Mouse (Mus musculus) stomach, embryonic 14.5 days (tissue): ENCODE results near the gene Ang. TPM values are rescaled to one million over a fixed set of nuclear protein-coding genes. Genes with fewer than 3 reads are reported as not detected.

ENCODE experiments used
- ATAC-seq: fragments of 200-750 bp; cut with Nextera tagmentation; 2 replicates; pipeline ENCODE4 v1.8.0; 2017; ENCODE audit warnings: low read depth, moderate TSS enrichment; ENCODE audit not compliant: insufficient number of reproducible peaks, insufficient read depth, low FRiP score
- H3K27ac ChIP-seq: fragments of 300-500 bp; sonication (generic); 2 replicates; pipeline ENCODE4 v1.5.1; 2014; ENCODE audit warnings: mild to moderate bottlenecking, low read length, moderate library complexity, mixed read lengths
- H3K27me3 ChIP-seq: fragments of 300-500 bp; sonication (generic); 2 replicates; pipeline ENCODE4 v1.6.1; 2014; ENCODE audit warnings: low read length, control low read depth, mixed read lengths; ENCODE audit not compliant: control insufficient read depth, insufficient read depth
- H3K36me3 ChIP-seq: fragments of 300-500 bp; sonication (generic); 2 replicates; pipeline ENCODE4 v1.6.1; 2014; ENCODE audit warnings: mild to moderate bottlenecking, control low read depth, low read length, moderate library complexity, mixed read lengths; ENCODE audit not compliant: control insufficient read depth, insufficient read depth
- H3K4me1 ChIP-seq: fragments of 300-500 bp; sonication (generic); 2 replicates; pipeline ENCODE4 v1.6.1; 2014; ENCODE audit warnings: low read length, control low read depth, mixed read lengths; ENCODE audit not compliant: control insufficient read depth, insufficient read depth
- H3K4me2 ChIP-seq: fragments of 300-500 bp; sonication (generic); replicated peaks from 2 replicates; pipeline ENCODE4 v1.6.1; 2014; ENCODE audit warnings: low read depth, low read length, control low read depth
- H3K4me3 ChIP-seq: fragments of 300-500 bp; sonication (generic); 2 replicates; pipeline ENCODE4 v1.5.1; 2014; ENCODE audit warnings: low read depth, low read length, control low read depth
- H3K9ac ChIP-seq: fragments of 300-500 bp; sonication (generic); replicated peaks from 2 replicates; pipeline ENCODE4 v1.6.1; 2014; ENCODE audit warnings: low read depth, mild to moderate bottlenecking, control low read depth, low read length, moderate library complexity, mixed read lengths
- H3K9me3 ChIP-seq: fragments of 300-500 bp; sonication (generic); 2 replicates; pipeline ENCODE4 v1.6.1; 2016; ENCODE audit warnings: low read depth, low read length, control low read depth; ENCODE audit not compliant: control insufficient read depth
- WGBS: fragments of 180-500 bp; shearing (Covaris S2); extraction: QIAGEN DNeasy Blood & Tissue Kit; methylation state at CpG from one replicate; pipeline ENCODE4 v1.1.7; 2014; 5-methylcytosine and 5-hydroxymethylcytosine counted together
- polyA plus RNA-seq: library from polyadenylated mRNA; unstranded; fragments of >200 nt; fragmentation: Nextera tagmentation; extraction: Ambion mirVana; gene quantifications from 2 replicates; pipeline ENCODE4 v1.2.1, GENCODE M21; 2014

Ang gene
- polyA plus RNA-seq, 1 experiment from 2014 or later: 11.6 TPM

DNA sequence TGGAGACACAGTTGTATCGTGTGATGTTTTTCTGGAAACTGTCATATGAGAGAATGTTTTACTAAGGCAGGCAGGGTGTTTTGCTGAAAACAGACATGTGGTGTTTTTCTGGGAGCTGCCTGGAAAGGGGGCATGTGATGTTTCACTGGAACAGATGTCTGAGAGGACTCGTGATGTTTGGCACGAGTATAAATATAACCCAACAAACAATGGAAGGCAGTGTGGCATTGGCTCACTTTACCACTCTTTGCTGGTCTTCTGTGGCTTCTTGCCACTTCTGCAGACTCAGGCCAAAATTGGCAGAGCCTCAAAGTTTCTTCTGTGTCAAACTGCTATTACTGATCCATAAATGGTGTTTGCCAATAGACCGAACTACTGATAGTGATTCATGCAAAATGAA, 52.3 kb downstream of the Ang start:
- Histone ChIP-seq H3K4me1 (no peaks in the 10 kb centered on the region), H3K27ac (no peak overlapping the region), H3K9ac (no peak overlapping the region), H3K9me3 (no peaks in the 10 kb centered on the region), H3K4me2 (no peak overlapping the region), H3K4me3 (no peak overlapping the region), H3K27me3 (no peaks in the 10 kb centered on the region), H3K36me3 (no peaks in the 10 kb centered on the region)
- ATAC-seq: no peak
- 63% methylated on average over 4 of the region's 4 CpGs for WGBS

DNA sequence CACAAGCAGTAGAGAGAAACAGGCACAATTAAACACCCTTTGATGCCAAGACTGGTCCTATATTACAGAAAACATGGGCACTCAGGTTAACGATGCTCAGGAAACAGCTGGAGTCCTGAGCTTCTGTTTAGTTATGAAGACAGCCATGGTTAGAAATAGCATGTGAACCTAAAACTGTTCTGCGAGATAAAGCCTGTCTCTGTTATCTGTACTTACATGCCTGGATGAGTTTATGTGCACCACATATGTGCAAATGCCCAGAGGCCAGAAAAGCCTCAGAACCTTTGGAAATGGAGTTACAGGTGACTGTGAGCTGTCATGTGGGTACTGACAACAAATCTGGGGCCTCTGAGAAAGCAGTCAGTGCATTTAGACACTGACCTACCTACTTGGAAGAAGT, 53.0 kb downstream of the Ang start:
- Histone ChIP-seq H3K4me1 (no peaks in the 10 kb centered on the region), H3K9ac (no peak overlapping the region), H3K4me2 (no peak overlapping the region), H3K36me3 (no peaks in the 10 kb centered on the region), H3K9me3 (no peaks in the 10 kb centered on the region), H3K27ac (no peak overlapping the region), H3K27me3 (no peaks in the 10 kb centered on the region), H3K4me3 (no peak overlapping the region)
- no peak for ATAC-seq
- 88% methylated on average over 2 of the region's 2 CpGs for WGBS

DNA sequence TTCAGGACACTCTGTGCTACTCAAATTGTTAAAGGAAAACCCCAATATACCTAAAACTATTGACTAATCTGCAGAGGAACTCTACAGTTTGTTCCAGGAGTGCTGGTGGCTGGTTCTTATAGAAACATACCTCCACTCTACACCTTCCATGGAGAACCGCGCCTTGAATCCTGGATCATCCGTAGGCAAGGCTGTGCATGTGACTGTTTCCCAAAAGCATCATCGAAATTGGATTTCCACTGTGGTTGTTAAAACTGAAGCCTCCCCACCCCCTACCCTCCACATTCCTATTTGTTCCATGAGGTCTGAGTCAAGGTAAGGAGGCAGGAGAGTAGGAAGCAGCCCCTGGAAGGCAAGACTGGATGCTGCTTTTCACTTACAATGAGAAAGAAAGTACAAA, 53.5 kb downstream of the Ang start:
- no peaks in the 10 kb centered on the region for H3K27me3 ChIP-seq
- H3K4me2 ChIP-seq: no peak overlapping the region
- H3K36me3 ChIP-seq: no peaks in the 10 kb centered on the region
- H3K4me3 ChIP-seq: no peak overlapping the region
- H3K4me1 ChIP-seq: no peaks in the 10 kb centered on the region
- WGBS: 92% methylated on average over 4 of the region's 4 CpGs
- no peak overlapping the region for H3K9ac ChIP-seq
- H3K9me3 ChIP-seq: no peaks in the 10 kb centered on the region
- no peak for ATAC-seq
- H3K27ac ChIP-seq: no peak overlapping the region

DNA sequence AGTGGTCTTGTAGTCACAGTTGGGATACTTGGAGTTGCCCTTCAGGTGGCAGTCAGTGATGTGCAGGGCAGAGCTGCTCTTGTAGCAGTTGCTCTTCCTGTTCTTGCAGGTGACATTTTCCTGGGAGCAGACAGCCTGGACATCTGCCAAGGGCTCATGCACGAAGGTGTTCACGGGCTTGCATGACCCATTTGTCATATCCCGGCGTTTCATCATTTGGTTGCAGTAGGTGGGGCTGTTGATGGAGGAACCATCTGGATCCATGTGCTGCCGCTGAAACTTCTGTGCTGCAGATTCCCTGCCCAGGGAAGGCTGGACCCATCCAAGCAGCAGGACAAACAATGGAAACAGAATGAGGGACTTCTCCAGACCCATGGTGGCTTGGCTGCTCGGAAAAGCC, 54.6 kb downstream of the Ang start:
- Histone ChIP-seq H3K9ac (no peak overlapping the region), H3K4me1 (no peaks in the 10 kb centered on the region), H3K4me3 (no peak overlapping the region), H3K9me3 (no peaks in the 10 kb centered on the region), H3K27me3 (no peaks in the 10 kb centered on the region), H3K4me2 (no peak overlapping the region), H3K27ac (no peak overlapping the region), H3K36me3 (no peaks in the 10 kb centered on the region)
- no peak for ATAC-seq
- 58% methylated on average over 6 of the region's 6 CpGs for WGBS

DNA sequence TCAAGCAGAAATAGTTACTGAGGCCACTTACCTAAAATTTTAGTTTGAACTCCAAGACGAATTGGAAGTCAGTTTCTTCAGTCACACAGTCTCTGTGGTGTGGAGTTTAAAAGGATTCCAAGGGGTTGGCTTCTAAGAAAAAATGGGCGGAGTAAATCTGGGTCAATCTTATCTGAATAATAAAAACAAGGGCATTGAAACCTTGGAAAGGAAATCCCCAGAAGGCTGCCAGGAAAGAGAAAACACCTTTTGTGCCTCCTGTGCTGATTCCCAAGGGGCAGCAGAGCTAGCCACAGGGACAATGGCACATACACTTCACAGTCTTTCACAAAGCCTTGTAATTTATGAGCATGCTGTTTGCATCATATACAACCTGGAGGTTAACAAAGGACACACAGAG, 55.7 kb downstream of the Ang start, which contains the start of gene Rnase1:
Gene Rnase1, minus strand, starts transcription at position 101 of the 400 bp plus-strand sequence.
- Histone ChIP-seq H3K4me1 (no peaks in the 10 kb centered on the region), H3K36me3 (no peaks in the 10 kb centered on the region), H3K27ac (no peak within 1 kb of the TSS), H3K27me3 (no peaks in the 10 kb centered on the region), H3K4me2 (no peak within 1 kb of the TSS), H3K9ac (no peak within 1 kb of the TSS), H3K4me3 (no peak within 1 kb of the TSS), H3K9me3 (no peaks in the 10 kb centered on the region)
- 68% methylated on average over 2 of the region's 2 CpGs for WGBS
- ATAC-seq: no peak

DNA sequence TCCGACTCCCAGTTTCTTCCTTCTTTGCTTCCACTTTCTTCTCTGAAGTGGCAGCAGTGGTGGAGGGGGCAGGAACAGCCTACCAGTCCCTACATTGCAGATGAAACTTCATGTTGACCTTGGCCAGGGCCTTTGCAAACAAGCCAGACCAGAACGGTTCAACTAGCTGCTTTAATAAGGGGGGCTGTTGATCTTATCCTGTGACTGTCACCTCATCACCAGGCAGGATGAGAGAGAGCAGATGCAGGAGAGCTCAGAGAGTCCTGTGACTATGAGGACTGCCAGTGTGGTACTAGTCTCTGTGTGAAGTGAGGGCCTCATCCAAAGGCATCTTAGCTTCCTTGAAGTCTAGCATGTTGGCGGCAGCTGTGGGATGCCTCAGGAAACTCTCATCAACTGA, 57.1 kb downstream of the Ang start:
- Histone ChIP-seq H3K9ac (no peak overlapping the region), H3K27ac (no peak overlapping the region), H3K4me2 (no peak overlapping the region), H3K36me3 (no peaks in the 10 kb centered on the region), H3K4me1 (no peaks in the 10 kb centered on the region), H3K4me3 (no peak overlapping the region), H3K27me3 (no peaks in the 10 kb centered on the region), H3K9me3 (no peaks in the 10 kb centered on the region)
- 54% methylated on average over 3 of the region's 3 CpGs for WGBS
- no peak for ATAC-seq

DNA sequence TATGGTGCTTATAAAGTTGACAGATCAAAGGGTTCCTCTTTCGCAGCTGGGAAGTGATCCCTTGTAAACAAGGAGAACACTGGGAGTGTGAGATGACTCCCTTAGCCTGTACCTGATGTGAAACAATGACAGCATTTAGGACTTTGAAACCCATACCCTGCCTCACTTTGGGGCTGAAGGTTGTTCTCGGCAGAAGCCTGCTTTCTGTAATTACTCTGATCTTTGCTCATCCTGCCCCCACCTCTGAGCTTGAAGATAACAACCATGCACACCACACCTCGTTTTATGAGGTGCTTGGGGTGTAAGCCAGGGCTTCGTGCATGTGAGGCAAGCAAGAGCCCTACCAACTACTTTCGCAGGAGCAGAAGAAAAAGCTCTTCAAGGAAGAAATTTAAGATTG, 58.2 kb downstream of the Ang start:
- no peaks in the 10 kb centered on the region for H3K9me3 ChIP-seq
- 45% methylated on average over 5 of the region's 5 CpGs for WGBS
- no peak overlapping the region for H3K9ac ChIP-seq
- H3K4me3 ChIP-seq: no peak overlapping the region
- no peaks in the 10 kb centered on the region for H3K36me3 ChIP-seq
- no peak for ATAC-seq
- no peaks in the 10 kb centered on the region for H3K27me3 ChIP-seq
- H3K4me2 ChIP-seq: no peak overlapping the region
- no peak overlapping the region for H3K27ac ChIP-seq
- no peaks in the 10 kb centered on the region for H3K4me1 ChIP-seq

DNA sequence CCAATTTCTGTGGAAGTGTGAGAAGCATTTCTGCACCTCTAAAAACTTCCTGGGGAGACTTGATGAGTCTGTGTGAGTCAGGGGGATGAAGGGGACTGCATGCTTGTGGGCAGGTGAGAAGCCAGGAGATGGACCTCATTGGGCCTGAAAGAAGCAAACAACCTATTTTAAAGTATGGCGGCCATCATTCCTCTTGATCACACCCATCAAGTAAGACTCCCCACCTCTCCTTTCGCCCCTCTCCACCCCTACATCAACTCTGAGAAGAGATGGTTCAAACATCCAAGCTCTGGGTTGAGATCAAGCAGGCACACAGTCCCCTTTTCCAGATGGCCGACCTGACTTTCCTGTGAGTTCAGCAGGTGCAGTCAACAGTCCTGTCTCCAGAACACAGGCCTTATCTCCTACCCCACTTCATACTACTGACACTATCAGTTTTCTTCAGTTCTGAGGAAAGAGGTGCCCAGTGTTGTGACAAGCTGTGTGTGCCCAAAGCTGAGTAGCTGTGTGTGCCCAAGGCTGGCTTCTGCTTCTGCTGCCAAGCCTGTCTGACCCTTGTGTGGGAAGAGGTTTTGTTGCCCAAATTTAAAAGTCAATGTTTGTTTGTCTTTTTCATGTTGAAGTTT, 59.4 kb downstream of the Ang start:
- no peak for ATAC-seq
- 82% methylated on average over 3 of the region's 3 CpGs for WGBS
- H3K27ac ChIP-seq: no peak overlapping the region
- no peaks in the 10 kb centered on the region for H3K9me3 ChIP-seq
- H3K27me3 ChIP-seq: no peaks in the 10 kb centered on the region
- no peak overlapping the region for H3K9ac ChIP-seq
- no peak overlapping the region for H3K4me3 ChIP-seq
- H3K4me1 ChIP-seq: no peaks in the 10 kb centered on the region
- H3K4me2 ChIP-seq: no peak overlapping the region
- H3K36me3 ChIP-seq: no peaks in the 10 kb centered on the region
